In genomic region chr2:104559591-104560380, GRCm38 (mm10) we compare ENCODE assay signal across 17 mouse cellular contexts.
"Had no signal": no experiment of that assay in that cellular context is flagged by ENCODE, and none has a peak within 500 bp of the region (broad histone marks: within the 10 kb centered on the region; RNA-seq: fewer than 3 reads in every experiment).

No protein-coding gene starts in this region.

- DNase-seq: kidney, adult 9 months; kidney, postnatal 4 days; lung, adult 2 months; retina, postnatal 1 day; right cerebral cortex, postnatal 4 days; spleen, adult 18-20 months; thymus, adult 18-20 months; thymus, postnatal 14 days had no signal

- H3K4me1 ChIP-seq: limb, embryonic 13.5 days; liver, embryonic 15.5 days; midbrain, embryonic 12.5 days; neural tube, embryonic 15.5 days had no signal

- H3K9me3 ChIP-seq: liver, embryonic 15.5 days; midbrain, embryonic 12.5 days; neural tube, embryonic 15.5 days had no signal

- H3K36me3 ChIP-seq: limb, embryonic 13.5 days; liver, embryonic 15.5 days; midbrain, embryonic 12.5 days; neural tube, embryonic 15.5 days had no signal

- H3K27ac ChIP-seq: kidney, postnatal 0 days; layer of hippocampus, adult 2 months; limb, embryonic 13.5 days; liver, embryonic 15.5 days; macrophage; midbrain, embryonic 12.5 days; neural tube, embryonic 15.5 days had no signal

- H3K4me3 ChIP-seq: layer of hippocampus, adult 2 months; limb, embryonic 13.5 days; liver, embryonic 15.5 days; megakaryocyte, embryonic 14.5 days; midbrain, embryonic 12.5 days; neural tube, embryonic 15.5 days had no signal

- H3K27me3 ChIP-seq: limb, embryonic 13.5 days; liver, embryonic 15.5 days; megakaryocyte, embryonic 14.5 days; midbrain, embryonic 12.5 days; neural tube, embryonic 15.5 days had no signal

- H3K9ac ChIP-seq: limb, embryonic 13.5 days; liver, embryonic 15.5 days; midbrain, embryonic 12.5 days; neural tube, embryonic 15.5 days had no signal

- H3K4me2 ChIP-seq: limb, embryonic 13.5 days; liver, embryonic 15.5 days; midbrain, embryonic 12.5 days; neural tube, embryonic 15.5 days had no signal

- ATAC-seq: lung, postnatal 0 days had no signal
